Mouse (Mus musculus) olfactory bulb, adult 2 months (tissue): ENCODE measurements at regions not wholly inside any gene's neighbourhood (a gene's known extent, or its start where the extent isn't known, plus 50 kb on each side); places are given as distances from the start of the nearest gene placed in this dataset.

ENCODE experiments used
- CTCF ChIP-seq: fragments of 200-500 bp; IDR thresholded peaks from 2 replicates; pipeline ENCODE4 v1.5.1; 2012; ENCODE audit warnings: low read depth, mild to moderate bottlenecking, low read length, moderate library complexity; ENCODE audit not compliant: insufficient read depth
- POLR2A ChIP-seq: fragments of 200-500 bp; IDR thresholded peaks from 2 replicates; pipeline ENCODE4 v1.6.1; 2012; ENCODE audit warnings: mild to moderate bottlenecking, low read depth, low read length, moderate library complexity; ENCODE audit not compliant: insufficient read depth

GRCm38 (mm10) chr7:135997640-135998039 is 281.5 kb upstream of the Mki67 start:
- no peak for TF ChIP-seq CTCF
- no peak for TF ChIP-seq POLR2A
